Mouse (Mus musculus) heart, embryonic 10.5 days (tissue): ENCODE measurements around the gene Slc35g1. TPM values are rescaled to one million over a fixed set of nuclear protein-coding genes. Genes with fewer than 3 reads are reported as not detected.

Experiments used
- DNase-seq: peaks from one replicate; pipeline ENCODE4 v3.0.0-alpha.2; 2017; ENCODE audit warnings: low spot score
- H3K27ac ChIP-seq: fragments of 300-500 bp; sonication (generic); 2 replicates; pipeline ENCODE4 v1.5.1; 2016; ENCODE audit warnings: mild to moderate bottlenecking
- H3K27me3 ChIP-seq: fragments of 300-500 bp; sonication (generic); 2 replicates; pipeline ENCODE4 v1.6.1; 2016; ENCODE audit warnings: mild to moderate bottlenecking; ENCODE audit not compliant: poor library complexity, insufficient read depth, severe bottlenecking
- H3K36me3 ChIP-seq: fragments of 300-500 bp; sonication (generic); 2 replicates; pipeline ENCODE4 v1.6.1; 2016; ENCODE audit warnings: mild to moderate bottlenecking, moderate library complexity
- H3K4me1 ChIP-seq: fragments of 300-500 bp; sonication (generic); 2 replicates; pipeline ENCODE4 v1.6.1; 2016; ENCODE audit warnings: mild to moderate bottlenecking
- H3K4me3 ChIP-seq: fragments of 300-500 bp; sonication (generic); 2 replicates; pipeline ENCODE4 v1.5.1; 2016; ENCODE audit warnings: mild to moderate bottlenecking, moderate library complexity
- H3K9me3 ChIP-seq: fragments of 300-500 bp; sonication (generic); 2 replicates; pipeline ENCODE4 v1.6.1; 2016; ENCODE audit warnings: mild to moderate bottlenecking, moderate library complexity
- WGBS: fragments of 180-500 bp; shearing (Covaris S2); methylation state at CpG from one replicate; pipeline ENCODE4 v1.1.7; 2016; 5-methylcytosine and 5-hydroxymethylcytosine counted together
- polyA plus RNA-seq: library from polyadenylated mRNA; unstranded; fragments of >200 nt; fragmentation: Nextera tagmentation; extraction: Ambion mirVana; gene quantifications from 2 replicates; pipeline ENCODE4 v1.2.1, GENCODE M21; 2016

Slc35g1 gene
- polyA plus RNA-seq, 1 experiment from 2014 or later = 4.8 TPM

DNA sequence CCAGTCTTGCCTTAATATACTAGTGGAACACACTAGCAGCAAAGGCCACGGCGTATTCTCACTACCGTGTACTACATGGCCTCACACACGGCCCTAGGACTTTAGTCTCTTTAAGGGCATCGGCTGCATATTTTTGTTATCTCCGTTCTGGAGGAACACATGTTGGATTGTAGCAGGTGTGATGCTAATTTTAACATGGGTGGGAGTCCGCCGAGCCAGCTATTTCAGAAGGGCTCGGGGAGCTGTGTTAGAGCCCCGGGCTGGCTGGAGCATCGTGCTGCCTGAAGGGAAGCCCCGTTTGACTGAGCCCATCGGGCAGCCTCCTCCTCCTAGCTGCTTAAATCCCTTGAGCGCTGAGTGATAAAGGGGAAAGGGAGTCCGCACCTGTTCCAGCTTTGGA, 39.4 kb downstream of the Slc35g1 start:
- no peaks in the 10 kb centered on the region for H3K27me3 ChIP-seq
- 0 out of 2 replicates have a peak, but pooled peaks cover 6% of the 10 kb centered on the region for H3K4me1 ChIP-seq
- H3K4me3 ChIP-seq = peak overlapping the region; percentile 24; the same call in 1 of the 2 replicates
- no peak for DNase-seq
- WGBS = 50% methylated on average over 15 of the region's 15 CpGs
- no peaks in the 10 kb centered on the region for H3K36me3 ChIP-seq
- H3K27ac ChIP-seq = no peak overlapping the region
- H3K9me3 ChIP-seq = no peaks in the 10 kb centered on the region

DNA sequence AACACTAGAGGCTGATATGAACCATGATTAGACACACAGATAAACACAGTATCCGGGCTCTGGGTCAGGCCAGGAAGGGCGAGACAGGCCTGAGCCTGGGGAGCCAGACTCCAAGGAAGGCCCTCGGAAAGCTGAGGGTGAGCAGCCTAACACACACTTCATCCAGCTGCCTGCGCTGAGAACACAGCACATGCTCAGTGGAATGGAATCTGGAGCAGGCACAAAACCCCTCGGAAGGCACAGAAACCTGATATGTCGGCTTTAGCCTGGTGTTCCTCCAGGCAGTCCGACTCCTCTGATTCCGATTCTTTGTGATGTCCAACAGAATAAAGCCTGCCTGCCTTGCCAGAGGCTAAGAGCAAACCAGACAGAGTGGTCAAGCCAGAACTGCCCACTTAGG, 46.1 kb downstream of the Slc35g1 start:
- 51% methylated on average over 8 of the region's 8 CpGs for WGBS
- Histone ChIP-seq H3K4me3 (no peak overlapping the region), H3K4me1 (no peaks in the 10 kb centered on the region), H3K27me3 (no peaks in the 10 kb centered on the region), H3K36me3 (no peaks in the 10 kb centered on the region), H3K9me3 (no peaks in the 10 kb centered on the region), H3K27ac (no peak overlapping the region)
- no peak for DNase-seq

DNA sequence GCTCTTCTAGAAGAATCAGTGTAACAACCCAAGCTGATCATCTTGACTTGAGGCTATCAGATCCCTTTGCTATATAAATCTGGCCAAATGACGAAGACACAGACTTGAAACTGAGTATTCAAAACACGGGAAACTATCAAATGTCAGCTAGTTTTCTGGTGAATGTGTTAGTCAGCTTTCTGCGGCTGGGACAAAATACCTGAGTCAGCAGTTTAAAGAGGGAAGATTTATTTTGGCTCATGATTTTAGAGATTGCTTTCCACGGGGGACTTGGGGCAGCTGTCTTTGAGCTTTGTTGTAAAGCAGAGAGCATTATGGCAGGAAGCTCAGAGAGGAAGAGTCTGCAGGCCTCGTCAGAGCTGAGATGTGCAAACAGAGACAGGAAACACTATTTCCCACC, 50.0 kb downstream of the Slc35g1 start:
- WGBS = 72% methylated on average over 5 of the region's 5 CpGs
- no peaks in the 10 kb centered on the region for H3K4me1 ChIP-seq
- H3K9me3 ChIP-seq = no peaks in the 10 kb centered on the region
- no peaks in the 10 kb centered on the region for H3K27me3 ChIP-seq
- no peak overlapping the region for H3K27ac ChIP-seq
- no peak for DNase-seq
- no peaks in the 10 kb centered on the region for H3K36me3 ChIP-seq
- no peak overlapping the region for H3K4me3 ChIP-seq

Other genes with a start within 250 kb of the Slc35g1 start
- 32.2 and 39.7 TPM in 2 replicates for gene Fra10ac1, start 171.8 kb upstream of the Slc35g1 start, polyA plus RNA-seq
- 0.16 and 0.38 TPM in 2 replicates for gene Lgi1, start 131.4 kb upstream of the Slc35g1 start, polyA plus RNA-seq
- gene Plce1, start 85.1 kb downstream of the Slc35g1 start, polyA plus RNA-seq = 3.6 and 4.2 TPM in 2 replicates